Mouse (Mus musculus) erythroblast, embryonic 14.5 days (primary cell): ENCODE measurements around the gene Dctn2.

Source experiments
- GATA1 ChIP-seq: IDR thresholded peaks from 2 replicates; pipeline ENCODE4 v1.6.1; 2012; ENCODE audit warnings: low read length, inconsistent platforms, mixed read lengths
- TAL1 ChIP-seq: IDR thresholded peaks from 3 replicates; pipeline ENCODE4 v1.6.1; 2012; ENCODE audit warnings: low read length, inconsistent platforms, mixed read lengths

DNA sequence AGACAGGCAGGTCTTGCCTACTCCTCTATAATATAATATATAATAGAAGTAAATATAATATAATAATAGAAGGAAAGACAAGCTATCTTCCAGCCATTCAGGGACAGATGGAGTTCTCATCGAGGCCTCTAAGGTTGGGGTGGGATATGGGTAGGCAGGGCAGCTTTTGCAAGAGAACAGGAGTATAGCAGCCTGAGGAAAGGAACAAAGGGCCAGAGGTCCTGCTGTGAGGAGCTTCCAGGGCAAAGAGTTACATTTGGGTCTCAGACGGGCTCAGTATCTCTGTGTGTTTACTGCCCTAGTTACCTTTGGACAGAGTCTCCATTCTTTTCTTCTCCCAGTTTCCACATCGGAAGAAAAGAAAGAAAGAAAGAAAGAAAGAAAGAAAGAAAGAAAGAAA is 2.5 kb upstream of the Dctn2 start:
- TF ChIP-seq GATA1 = no peak
- TF ChIP-seq TAL1 = no peak
